Mouse (Mus musculus) spleen, adult 12 weeks (tissue): ENCODE data around the gene Shprh.
"Not testable (repeated sequence)": the region's sequence is repeated elsewhere in the genome, so short reads cannot be mapped to it uniquely, and the experiment has no call there.

Experiments used
- DNase-seq: peaks from one replicate; pipeline ENCODE4 v3.0.0; 2022; ENCODE audit warnings: low spot score

Gene Shprh

GRCm38 (mm10) chr10:11248210-11248609 lies 99.0 kb downstream of the Shprh start:
- DNase-seq, result no peak

- DNase-seq, result no peak
Observed at GRCm38 (mm10) chr10:11250247-11250997, 101.2 kb downstream of the Shprh start.

GRCm38 (mm10) chr10:11253581-11253980 lies 104.4 kb downstream of the Shprh start:
- not testable (repeated sequence) for DNase-seq

GRCm38 (mm10) chr10:11260119-11260518 lies 110.9 kb downstream of the Shprh start:
- DNase-seq, result no peak

GRCm38 (mm10) chr10:11262292-11262691 lies 113.1 kb downstream of the Shprh start:
- not testable (repeated sequence) for DNase-seq

- DNase-seq, result not testable (repeated sequence)
Observed at GRCm38 (mm10) chr10:11263795-11264194, 114.6 kb downstream of the Shprh start.
